Mouse (Mus musculus) retina, postnatal 7 days (tissue): ENCODE measurements around the gene Spib.
A peak's percentile ranks its signal among the peaks of the same experiment; 100 is the strongest.

Experiments
- DNase-seq: peaks from one replicate; pipeline ENCODE4 v3.0.0-alpha.2; 2012; ENCODE audit warnings: low read depth, low spot score

The Spib gene

DNA sequence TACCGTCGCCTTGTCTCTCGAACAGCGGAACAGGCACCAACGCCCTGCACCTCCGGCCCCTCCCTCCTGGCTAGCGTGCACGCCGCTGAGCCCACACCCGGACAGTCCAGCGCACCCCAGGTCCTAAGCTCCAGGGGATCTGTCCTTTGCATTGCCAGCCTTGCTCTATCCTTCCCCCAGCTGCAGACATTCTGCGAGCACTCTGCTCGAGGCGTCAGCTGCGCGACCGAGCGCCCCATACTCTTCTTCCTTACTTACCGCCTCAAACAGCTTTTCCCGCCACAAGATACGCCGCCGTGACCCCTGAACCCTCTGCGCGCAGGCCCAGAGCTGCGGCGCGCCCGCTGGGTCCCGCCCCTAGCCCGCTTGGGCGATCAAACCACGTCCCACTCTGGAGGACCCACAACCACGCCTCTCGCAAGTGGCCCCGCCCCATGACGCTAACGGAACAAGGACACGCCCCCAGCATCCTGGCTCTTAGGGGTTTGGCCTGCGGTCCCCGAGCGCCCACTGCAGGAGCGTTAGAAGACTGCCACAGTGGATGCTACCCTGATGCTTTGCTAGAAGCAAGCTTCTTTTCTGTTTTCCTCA, 16.7 kb upstream of the Spib start, which contains the start of gene Pold1:
TSS of gene Pold1 (minus strand) at position 353 of the 591 bp plus-strand sequence.
- peak; percentile 100 for DNase-seq

DNA sequence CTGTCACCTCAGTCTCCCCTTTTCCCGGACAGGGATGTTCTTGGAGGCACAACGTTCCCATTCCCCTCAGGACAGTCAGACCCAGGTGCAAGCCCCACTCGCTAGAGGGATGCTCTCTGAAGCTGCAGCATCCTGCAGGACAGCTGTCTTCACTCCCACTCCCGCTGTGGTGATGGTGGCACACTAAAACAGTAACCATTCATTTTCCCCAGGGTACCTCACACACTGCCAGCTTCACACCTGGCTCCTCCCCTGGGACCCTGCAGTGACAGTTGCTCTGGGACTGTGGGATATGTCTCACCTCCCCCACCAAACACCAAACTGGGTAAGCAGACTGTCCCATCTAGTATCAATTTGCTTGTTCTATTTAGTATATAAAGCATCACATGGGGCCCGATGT, 15.9 kb upstream of the Spib start:
- DNase-seq = no peak

DNA sequence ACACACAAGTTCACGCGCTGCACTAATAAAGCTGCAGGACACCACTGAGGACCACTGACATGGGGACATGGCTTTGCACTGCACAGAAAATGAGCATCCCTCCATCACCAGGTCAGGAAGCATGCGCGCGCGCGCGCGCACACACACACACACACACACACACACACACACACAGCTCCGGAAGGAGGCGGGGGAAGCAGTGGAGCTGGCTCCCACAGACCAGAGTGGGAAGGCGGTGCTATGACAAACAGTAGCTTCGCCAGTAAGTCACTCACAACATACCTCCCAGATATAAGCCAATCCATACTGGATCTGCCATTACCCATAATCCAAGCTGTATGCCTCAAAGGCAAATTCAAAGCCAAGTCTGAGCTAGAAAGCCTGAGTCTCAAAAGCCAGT, 15.2 kb upstream of the Spib start:
- no peak for DNase-seq

DNA sequence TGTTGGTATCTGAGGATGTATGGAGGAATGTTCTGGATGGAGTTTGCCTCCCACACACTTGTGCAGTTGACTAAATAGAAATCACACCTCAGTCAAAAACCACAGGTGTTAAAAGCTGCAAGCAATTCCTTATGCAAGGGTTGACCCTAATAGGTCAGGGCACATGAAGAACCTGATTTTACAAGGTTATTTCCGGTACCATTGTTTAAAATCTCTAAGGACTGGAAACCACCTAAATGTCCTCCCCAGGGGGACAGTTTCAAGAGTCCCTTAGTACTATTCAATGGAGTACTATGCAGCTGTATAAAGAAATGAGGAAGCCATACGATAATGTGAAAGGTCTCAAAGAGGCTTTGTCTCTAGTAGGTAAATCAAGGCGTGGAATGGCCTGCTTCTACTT, 14.4 kb upstream of the Spib start:
- DNase-seq = no peak

DNA sequence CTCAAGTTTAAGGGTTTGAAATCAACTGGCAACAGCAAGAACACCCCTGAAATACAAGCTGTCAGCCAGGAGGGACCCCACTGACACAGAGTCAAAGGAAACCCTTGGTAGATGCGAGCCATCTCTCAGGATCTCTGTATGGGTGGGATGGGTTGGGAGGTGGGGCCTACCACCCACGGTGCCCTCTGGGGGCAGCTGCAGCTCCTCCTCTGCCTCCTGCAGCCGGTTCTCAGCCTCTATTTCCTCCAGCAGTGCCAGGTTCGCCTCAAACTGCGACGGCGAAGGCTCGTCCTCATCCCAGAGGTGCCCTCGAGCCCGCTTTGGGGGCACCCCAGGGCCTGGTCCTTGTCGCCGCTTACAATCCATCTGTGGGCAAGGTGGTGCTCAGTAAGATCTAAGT, 11.2 kb upstream of the Spib start:
- no peak for DNase-seq

DNA sequence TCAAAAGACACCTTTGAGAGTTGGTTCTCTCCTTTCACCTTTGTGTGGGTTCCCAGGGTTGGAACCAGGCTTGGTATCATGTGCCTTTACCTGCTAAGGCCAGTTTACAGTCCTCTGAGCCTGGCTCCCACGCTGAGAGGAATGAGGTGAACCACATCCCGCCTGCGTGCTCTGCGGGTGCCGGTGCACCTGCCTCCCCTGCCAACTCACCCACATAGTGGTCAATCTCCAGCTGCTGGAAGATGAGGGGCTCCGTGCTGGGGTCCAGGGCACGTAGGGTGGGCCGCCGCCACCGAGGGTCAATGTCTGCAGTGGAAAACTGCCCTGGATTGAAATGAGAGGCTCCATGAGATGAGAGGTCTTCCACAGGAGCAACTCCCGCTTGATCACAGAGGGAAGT, 10.7 kb upstream of the Spib start:
- DNase-seq = no peak

DNA sequence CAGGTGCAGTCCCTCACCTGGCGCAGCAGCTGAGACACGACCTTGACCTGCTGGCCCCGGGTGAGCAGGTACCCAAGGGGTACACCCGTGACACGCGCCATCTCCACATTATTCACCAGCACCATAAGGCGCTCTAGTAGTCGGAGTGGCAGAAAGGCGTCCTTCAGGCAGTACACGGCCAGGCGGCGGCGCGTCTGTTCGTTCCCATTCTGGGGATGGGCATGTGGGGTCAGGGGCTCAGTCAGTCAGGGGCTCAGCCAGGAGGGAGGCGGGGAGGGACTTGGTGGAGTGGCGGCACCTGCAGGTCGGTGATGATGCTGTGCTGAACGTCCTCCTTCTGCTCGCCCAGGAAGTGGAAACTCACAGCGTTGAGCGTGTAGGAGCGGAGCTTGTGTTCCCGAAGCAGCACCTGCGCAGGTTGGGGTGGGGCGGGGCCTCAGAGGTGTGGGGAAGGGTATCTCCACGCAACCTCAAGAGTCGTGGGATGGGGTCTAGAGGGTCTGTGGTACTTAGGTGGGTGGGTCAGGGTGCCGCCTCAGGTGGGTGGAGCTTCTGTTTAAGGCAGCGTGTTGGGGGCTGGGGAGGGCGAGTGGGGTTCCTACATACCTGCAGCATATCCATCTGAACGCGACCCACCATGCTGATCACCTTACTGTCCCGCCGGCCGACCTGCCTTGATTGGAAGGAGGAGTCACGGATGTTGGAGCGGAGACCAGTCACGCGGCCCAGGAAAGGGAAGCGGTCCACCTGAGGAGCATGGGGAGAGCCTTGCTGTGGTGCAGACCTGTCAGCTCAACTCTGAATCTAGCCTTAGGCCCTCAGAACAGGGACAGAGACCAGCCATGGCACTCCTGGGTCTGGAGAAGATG, 7.1 kb upstream of the Spib start:
- DNase-seq = no peak

DNA sequence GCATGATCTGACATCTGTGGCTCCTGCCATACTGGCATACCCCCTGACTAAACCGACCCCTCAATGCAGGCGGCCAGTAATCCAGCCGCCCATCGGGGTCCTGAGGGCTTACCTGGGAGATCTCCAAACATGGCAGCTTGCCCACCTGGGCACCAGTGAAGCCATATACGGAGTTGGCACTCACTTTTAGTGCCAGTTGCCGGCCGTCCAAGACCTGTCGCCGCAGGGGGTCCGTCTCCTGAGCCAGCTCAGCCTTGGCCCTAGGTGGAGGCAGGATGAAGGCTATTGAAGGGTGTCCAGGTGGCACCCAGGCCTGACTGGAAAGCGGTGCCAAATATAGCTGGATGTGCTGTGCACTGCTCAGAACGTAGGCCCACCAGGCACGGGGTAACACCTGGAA, 5.6 kb upstream of the Spib start:
- DNase-seq = no peak

DNA sequence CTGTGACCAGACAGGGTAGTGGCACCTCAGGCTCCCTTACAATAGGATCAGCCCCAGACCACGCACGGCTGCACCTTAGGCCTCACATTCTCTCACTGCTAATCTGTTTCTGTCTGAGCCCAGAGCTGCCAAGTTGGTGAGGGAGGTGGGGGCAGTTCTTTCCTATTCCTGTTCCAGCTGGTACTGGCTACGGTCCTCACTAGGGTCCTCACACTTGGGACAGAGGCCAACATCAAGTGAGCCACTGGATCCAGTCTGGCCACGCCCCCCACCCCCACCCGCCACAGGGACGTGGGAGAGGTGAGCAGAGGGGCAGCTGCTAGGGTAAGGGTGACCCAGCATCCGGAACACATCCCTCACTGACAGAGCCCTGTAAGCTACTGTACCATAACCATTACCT, 5.1 kb upstream of the Spib start:
- DNase-seq = no peak

DNA sequence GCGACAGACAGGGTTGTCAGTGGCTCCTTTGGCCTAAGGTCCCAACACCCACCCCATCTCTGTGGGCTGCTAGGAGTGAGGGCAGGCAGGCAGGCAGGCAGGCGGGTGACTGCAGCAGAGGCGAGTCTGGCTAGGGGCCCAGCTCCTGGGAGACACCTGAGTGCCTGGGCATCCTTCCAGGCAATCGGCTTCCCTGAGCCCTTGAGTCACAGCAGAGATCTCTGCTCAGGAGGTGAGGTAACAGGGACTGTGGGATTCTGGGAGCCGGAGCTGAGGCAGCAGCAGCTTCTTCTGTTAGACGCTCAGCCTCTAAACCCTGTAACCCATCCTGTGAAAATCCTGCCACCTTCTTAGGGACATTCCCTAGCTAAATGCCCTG, 4.7 kb upstream of the Spib start:
- DNase-seq = no peak

DNA sequence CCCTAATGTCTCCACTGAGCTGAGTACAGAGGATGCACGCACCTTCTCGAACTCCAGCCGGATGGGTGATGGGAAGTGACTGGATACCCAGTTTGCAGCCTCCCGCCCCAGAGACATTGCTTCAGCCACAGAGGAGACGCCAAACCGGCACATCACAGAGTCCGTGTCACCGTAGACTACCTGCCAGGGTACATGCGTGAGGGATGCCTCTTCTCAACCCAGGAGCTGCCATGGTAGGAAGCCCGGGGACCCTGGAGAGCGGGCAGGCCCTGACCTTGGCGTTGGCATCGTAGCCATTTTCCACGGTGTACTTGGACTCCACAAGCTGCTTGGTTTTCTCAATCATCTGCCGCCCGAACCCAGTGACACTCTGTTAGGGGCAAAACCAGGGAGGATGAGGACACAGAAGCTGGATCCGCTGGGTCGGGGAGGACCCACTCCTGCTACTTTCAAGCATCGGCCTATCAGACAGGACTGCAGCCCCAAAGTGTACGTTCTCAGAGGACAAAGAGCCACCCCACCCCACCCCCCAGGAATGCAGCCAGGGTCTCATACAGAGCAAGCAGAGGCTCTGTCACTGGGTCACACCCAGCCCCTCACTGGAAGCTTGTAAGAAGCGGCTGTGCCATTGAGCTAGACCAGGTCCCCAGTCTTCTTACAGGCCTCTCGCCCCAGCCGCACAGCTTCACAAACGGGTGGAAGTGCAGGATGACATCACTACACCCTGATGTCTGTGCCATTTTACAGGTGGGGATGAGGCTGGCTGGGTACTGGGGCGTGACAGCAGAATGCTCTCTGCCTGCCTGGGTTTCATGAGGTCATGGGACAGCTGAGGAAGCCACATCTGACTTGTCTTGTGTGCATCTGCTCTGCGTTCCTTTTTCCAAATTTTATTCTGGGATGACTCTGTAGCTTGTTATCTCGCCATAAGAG, 4.1 kb upstream of the Spib start:
- no peak for DNase-seq

DNA sequence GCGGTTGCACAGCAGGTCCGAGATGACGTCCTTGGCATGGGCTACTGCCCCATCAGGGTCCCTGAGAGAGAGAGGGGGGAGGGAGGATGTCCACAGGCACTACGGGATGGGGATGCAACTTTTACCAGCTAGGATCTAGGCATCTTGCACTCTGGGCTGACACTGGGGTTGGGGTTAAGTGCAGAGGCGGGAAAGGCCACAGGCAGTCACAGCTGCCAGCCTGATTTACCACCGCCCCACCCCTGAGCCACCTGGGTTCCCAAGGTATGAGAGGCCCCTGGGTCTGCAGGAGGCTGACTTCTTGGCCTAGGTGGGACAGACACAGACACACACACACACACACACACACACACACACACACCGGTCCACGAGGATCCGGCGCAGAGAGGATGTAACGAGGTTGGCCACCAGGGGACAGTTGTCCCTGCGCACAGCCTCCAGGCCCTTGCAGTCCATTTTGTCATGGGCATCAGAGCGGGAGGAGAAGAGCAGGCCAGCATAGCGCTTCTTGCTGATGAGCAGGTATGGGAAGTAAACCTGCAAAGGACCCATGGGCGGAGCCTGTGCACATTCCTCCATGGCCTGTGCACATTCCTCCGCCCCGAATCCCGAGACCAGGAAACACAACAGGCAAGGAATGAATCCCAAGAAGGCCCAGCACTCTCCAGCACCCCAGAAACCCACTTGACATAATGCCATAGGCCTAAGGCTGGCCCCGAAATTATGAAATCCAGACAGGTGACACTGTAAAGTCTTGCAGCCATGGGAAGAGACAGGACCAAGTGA, 3.0 kb upstream of the Spib start:
- no peak for DNase-seq

DNA sequence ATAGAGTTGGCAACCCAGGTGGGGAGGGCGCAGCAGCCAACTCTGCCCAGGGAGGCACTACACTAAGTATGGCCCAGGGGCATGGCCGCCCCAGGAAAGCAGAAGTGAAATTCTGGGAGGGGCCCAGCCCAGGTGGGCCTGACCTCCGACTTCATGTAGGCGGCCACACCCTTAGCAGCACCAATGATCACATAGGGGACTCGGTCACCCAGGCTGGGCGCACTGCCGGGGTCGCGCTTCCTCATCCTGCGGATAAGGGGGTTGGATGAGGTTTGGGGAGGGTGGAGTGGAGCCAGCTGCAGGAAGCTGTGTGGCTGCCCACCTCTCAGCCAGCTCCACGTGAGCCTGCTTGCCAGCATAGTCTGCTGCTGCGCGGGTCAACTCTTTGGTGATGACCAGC, 2.4 kb upstream of the Spib start:
- no peak for DNase-seq

DNA sequence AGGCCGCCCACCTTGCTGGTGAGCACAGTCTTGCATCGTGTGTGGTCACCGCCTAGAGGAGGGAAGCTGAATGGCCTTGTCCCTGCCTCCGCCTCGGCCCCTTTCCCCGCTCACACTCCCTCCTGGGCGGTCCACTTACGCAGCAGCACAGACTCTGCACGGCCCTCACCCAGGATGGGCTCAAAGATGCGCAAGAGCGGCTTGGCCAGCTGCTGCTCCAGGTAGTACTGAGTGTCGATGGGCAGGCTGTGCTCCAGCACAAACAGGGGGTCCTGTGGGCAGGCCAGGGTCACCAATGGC, 1.8 kb upstream of the Spib start:
- no peak for DNase-seq

DNA sequence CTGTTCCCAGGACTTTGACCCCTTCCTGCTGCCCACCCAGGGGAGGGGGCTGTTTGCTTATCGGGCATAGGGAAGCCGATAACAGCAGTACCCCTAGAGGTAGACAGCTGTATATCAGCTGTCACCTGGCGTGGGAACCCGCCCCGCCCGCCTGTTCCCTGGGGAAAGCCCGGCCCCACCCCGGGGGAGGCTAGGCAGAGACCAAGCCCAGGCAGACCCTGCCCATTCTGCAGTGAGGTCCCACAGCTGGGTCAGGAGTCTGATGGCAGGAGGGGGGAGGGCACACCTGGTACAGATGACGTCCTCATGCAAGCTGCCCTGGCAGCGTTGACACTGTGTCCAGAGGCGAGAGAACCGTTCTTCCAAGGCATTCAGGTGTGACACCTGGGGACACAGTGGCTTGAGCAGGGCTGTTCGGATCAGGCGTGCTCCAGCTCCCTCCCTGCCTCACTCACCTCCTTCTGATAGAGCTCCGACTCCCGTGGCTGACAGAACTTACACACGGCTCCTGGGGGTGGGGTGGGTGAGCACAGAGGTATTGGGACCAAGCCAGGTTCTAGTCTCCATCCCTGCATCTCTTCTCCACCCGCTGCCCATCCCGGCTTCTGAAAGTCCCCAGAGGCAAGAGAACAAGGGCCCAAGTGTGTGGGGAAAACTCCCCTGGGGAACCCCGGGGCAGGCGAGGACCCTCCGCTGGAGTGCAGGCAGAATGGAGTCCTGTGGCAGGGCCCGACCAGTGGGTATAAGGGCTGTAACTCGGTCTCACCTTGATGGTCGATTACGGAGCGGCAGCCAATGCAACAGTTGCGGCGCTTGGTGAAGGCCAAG, 1.3 kb upstream of the Spib start:
- no peak for DNase-seq

DNA sequence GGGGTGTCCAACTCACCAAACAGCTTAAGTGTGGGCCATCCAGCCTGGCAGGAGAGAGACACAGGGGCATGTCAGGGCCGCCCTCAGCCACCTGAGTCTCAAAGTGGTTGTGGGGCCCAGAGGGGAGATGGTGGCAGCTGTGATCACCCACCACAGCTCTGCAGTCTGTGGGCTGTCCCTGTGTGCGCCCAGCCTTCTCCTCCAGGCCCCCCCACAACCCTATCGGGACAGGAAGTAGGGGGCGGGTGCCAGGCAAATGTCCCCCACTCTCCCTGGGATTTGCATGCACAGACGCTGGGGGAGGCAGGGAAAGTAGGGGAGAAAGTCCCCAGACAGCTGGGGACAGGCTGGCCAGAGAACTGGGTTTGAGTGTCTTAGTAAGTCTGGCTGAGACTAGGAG, 664 bp downstream of the Spib start:
- no peak for DNase-seq

DNA sequence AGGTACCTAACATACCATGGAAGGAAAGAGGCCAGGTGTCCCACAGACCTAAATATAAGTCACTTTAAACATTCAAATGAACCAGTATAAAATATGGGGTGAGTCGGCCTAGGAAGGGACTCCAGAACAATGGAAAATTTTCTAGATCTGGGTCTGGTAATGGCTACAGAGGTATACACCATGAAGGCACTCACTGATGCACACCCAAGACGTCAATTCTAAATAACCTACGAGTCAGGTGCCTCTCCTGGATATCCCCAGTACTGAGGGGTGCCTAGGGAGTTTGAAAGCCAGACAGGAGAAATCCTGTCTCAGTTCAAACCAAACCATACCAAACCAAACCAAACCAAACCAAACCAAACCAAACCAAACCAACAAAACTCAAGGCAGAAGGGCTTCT, 1.4 kb downstream of the Spib start:
- no peak for DNase-seq

DNA sequence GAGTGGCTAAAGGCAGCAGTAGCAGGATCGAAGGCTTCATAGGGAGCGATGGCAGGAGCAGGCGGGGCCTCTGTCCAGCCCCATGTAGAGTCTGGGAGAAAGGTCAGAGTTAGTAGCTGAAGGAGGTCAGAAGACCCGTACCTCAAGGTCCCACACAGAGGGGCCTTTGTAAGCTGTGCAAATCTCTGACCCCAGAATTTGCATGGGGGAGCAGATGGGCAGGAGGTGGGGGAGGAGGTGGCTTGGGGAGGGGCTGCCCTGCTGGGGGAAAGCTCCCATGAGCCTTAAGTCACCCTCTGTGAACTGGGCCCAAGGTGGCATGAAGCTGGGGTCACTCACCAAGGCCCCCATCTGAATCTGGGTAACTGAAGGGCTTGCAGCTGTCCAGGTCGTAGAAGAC, 2.4 kb downstream of the Spib start:
- no peak for DNase-seq

DNA sequence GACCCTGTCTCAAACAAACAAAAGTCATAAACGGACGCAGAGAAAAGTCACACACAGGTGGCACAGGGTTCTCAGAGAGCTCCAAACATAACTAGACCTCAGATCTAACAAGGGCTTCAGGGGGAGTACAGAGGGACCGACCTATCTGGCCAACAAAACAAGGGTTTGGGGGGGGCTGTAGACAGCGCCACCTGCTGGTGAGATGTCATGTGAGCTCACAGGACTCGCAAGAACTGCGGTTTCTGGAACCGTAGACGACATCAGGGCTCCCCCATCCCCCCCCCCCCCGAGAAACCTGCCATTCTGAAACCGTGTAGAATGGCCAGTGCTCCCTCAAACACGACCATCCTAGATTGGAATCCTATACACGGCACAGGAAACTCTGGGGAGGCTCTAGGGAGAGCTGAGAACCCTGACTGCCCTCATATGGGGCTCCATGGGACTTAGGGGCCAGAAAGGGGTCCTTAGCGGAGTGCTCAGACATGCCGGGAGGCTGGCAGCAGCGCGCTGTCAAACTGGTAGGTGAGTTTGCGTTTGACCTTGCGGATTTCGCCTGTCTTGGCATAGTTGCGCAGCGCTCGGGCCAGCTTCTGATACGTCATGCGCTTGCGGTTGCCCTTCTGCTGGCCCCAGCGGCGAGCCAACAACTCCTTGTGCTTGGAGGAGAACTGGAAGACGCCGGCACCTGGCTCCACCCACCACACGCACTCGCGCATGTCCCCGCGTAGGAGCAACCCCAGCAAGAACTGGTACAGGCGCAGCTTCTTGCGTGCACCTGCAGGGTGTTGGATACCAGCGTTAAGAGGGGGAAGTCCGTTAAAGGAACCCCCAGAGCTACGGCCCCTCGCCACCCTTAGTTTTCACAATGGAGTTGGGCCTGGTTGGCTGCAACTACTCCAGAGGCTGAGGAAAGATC, 4.1 kb downstream of the Spib start:
- peak; percentile 65 for DNase-seq
